Mouse (Mus musculus) CH12.LX (cell line): Measurements from ENCODE around the gene Myh9. TPM values are rescaled to one million over a fixed set of nuclear protein-coding genes. Genes with fewer than 3 reads are reported as not detected.
A peak's percentile ranks its signal among the peaks of the same experiment; 100 is the strongest.

Source experiments
- DNase-seq: peaks from one replicate; pipeline ENCODE4 v3.0.0-alpha.2; 2013; ENCODE audit errors: extremely low read depth
- H3K27ac ChIP-seq: 2 replicates; pipeline ENCODE4 v1.5.1; 2012; ENCODE audit warnings: low read depth, mild to moderate bottlenecking, control low read depth, moderate library complexity; ENCODE audit not compliant: insufficient read depth
- H3K27me3 ChIP-seq: replicated peaks from 2 replicates; pipeline ENCODE3; 2012; ENCODE audit warnings: inconsistent platforms
- H3K36me3 ChIP-seq, 2 experiments: replicated peaks in 1 of 2; 2 replicates each; pipeline versions ENCODE3 to v1.6.1; 2012; ENCODE audit warnings: inconsistent platforms in 1 of 2, low read length in 1 of 2, mild to moderate bottlenecking in 1 of 2, mixed read lengths in 1 of 2, moderate library complexity in 1 of 2; ENCODE audit not compliant: control insufficient read depth in 1 of 2, insufficient read depth in 1 of 2
- H3K4me1 ChIP-seq, 2 experiments: 2 replicates each; pipeline ENCODE4 v1.6.1; 2012; ENCODE audit warnings: inconsistent platforms in 1 of 2, moderate library complexity in 1 of 2; ENCODE audit not compliant: insufficient read depth in 2 of 2, control insufficient read depth in 1 of 2
- H3K4me2 ChIP-seq: 2 replicates; pipeline ENCODE4 v1.6.1; 2012; ENCODE audit warnings: low read depth, mild to moderate bottlenecking, control low read depth; ENCODE audit not compliant: poor library complexity, insufficient read depth, severe bottlenecking
- H3K4me3 ChIP-seq, 3 experiments: fragments of 150-350 bp in 1 of 3; sonication (generic) in 1 of 3; replicated peaks in 1 of 3; 2 replicates each; pipeline versions ENCODE3 to v1.5.1; 2011 to 2012; ENCODE audit warnings: low read depth in 2 of 3, low read length in 2 of 3, mild to moderate bottlenecking in 2 of 3, moderate library complexity in 2 of 3, control low read depth in 1 of 3, improper control_type of control experiment in 1 of 3, inconsistent platforms in 1 of 3, mixed read lengths in 1 of 3; ENCODE audit not compliant: poor library complexity in 1 of 3
- H3K79me2 ChIP-seq: replicated peaks from 2 replicates; pipeline ENCODE4 v1.6.1; 2012; ENCODE audit warnings: mild to moderate bottlenecking, moderate library complexity; ENCODE audit not compliant: control insufficient read depth, poor library complexity, insufficient read depth, severe bottlenecking; ENCODE audit errors: extremely low read depth
- H3K9ac ChIP-seq: 2 replicates; pipeline ENCODE4 v1.6.1; 2012; ENCODE audit warnings: low read depth, mild to moderate bottlenecking, control low read depth, moderate library complexity; ENCODE audit not compliant: insufficient read depth
- H3K9me3 ChIP-seq: replicated peaks from 2 replicates; pipeline ENCODE3; 2012; ENCODE audit warnings: low read length, inconsistent platforms, mixed read lengths
- CHD2 ChIP-seq: IDR thresholded peaks from 2 replicates; pipeline ENCODE4 v1.6.1; 2011; ENCODE audit warnings: low read length, improper control_type of control experiment
- CTCF ChIP-seq, 2 experiments: IDR thresholded peaks in 1 of 2; conservative IDR thresholded peaks in 1 of 2; 2 replicates each; pipeline ENCODE4 v1.5.1; 2011 to 2012; ENCODE audit warnings: low read depth in 2 of 2, low read length in 2 of 2, improper control_type of control experiment in 1 of 2, inconsistent platforms in 1 of 2, mild to moderate bottlenecking in 1 of 2, moderate library complexity in 1 of 2
- E2F4 ChIP-seq: IDR thresholded peaks from 2 replicates; pipeline ENCODE4 v1.6.1; 2011; ENCODE audit warnings: low read depth, low read length, improper control_type of control experiment; ENCODE audit not compliant: insufficient replicate concordance
- EP300 ChIP-seq: IDR thresholded peaks from 2 replicates; pipeline ENCODE4 v1.6.1; 2011; ENCODE audit warnings: low read length, improper control_type of control experiment
- ETS1 ChIP-seq: conservative IDR thresholded peaks from 2 replicates; pipeline ENCODE4 v1.6.1; 2012; ENCODE audit warnings: low read depth, mild to moderate bottlenecking, inconsistent platforms, low read length, improper control_type of control experiment, moderate library complexity
- HCFC1 ChIP-seq: IDR thresholded peaks from 2 replicates; pipeline ENCODE4 v1.6.1; 2012; ENCODE audit warnings: low read depth, mild to moderate bottlenecking, inconsistent platforms, low read length, improper control_type of control experiment
- IRF4 ChIP-seq: IDR thresholded peaks from 2 replicates; pipeline ENCODE4 v1.6.1; 2014; ENCODE audit warnings: low read depth, mild to moderate bottlenecking, inconsistent platforms, low read length, improper control_type of control experiment
- KAT2A ChIP-seq: IDR thresholded peaks from 2 replicates; pipeline ENCODE4 v1.6.1; 2012; ENCODE audit warnings: low read length, improper control_type of control experiment, inconsistent platforms; ENCODE audit not compliant: insufficient replicate concordance
- MEF2A ChIP-seq: IDR thresholded peaks from 2 replicates; pipeline ENCODE4 v1.6.1; 2014; ENCODE audit warnings: low read depth, mild to moderate bottlenecking, inconsistent platforms, low read length, improper control_type of control experiment, borderline replicate concordance
- MXI1 ChIP-seq: IDR thresholded peaks from 2 replicates; pipeline ENCODE4 v1.6.1; 2011; ENCODE audit warnings: mild to moderate bottlenecking, low read depth, low read length, improper control_type of control experiment
- MYC ChIP-seq: IDR thresholded peaks from 2 replicates; pipeline ENCODE4 v1.6.1; 2011; ENCODE audit warnings: low read depth, mild to moderate bottlenecking, improper control_type of control experiment, low read length
- NELFE ChIP-seq: IDR thresholded peaks from 2 replicates; pipeline ENCODE4 v1.6.1; 2011; ENCODE audit warnings: low read depth, low read length, improper control_type of control experiment
- PAX5 ChIP-seq: IDR thresholded peaks from 2 replicates; pipeline ENCODE4 v1.6.1; 2012; ENCODE audit warnings: low read length, inconsistent platforms, mixed read lengths
- RAD21 ChIP-seq: IDR thresholded peaks from 2 replicates; pipeline ENCODE4 v1.6.1; 2011; ENCODE audit warnings: low read depth, mild to moderate bottlenecking, low read length, improper control_type of control experiment, moderate library complexity
- RCOR1 ChIP-seq: conservative IDR thresholded peaks from 2 replicates; pipeline ENCODE4 v1.6.1; 2012; ENCODE audit warnings: low read depth, mild to moderate bottlenecking, inconsistent platforms, low read length, improper control_type of control experiment
- SIN3A ChIP-seq: IDR thresholded peaks from 2 replicates; pipeline ENCODE4 v1.6.1; 2012; ENCODE audit warnings: low read length, improper control_type of control experiment, inconsistent platforms
- SMC3 ChIP-seq: IDR thresholded peaks from 2 replicates; pipeline ENCODE4 v1.6.1; 2011; ENCODE audit warnings: low read depth, low read length, improper control_type of control experiment
- TBP ChIP-seq: conservative IDR thresholded peaks from 2 replicates; pipeline ENCODE4 v1.6.1; 2011; ENCODE audit warnings: low read depth, low read length, improper control_type of control experiment
- TCF12 ChIP-seq: IDR thresholded peaks from 2 replicates; pipeline ENCODE4 v1.6.1; 2014; ENCODE audit warnings: low read depth, mild to moderate bottlenecking, inconsistent platforms, low read length, improper control_type of control experiment
- UBTF ChIP-seq: IDR thresholded peaks from 2 replicates; pipeline ENCODE4 v1.6.1; 2012; ENCODE audit warnings: low read depth, mild to moderate bottlenecking, inconsistent platforms, low read length, improper control_type of control experiment, moderate library complexity
- ZMIZ1 ChIP-seq: IDR thresholded peaks from 2 replicates; pipeline ENCODE4 v1.6.1; 2012; ENCODE audit warnings: low read depth, mild to moderate bottlenecking, inconsistent platforms, low read length, improper control_type of control experiment
- ZNF384 ChIP-seq: IDR thresholded peaks from 2 replicates; pipeline ENCODE4 v1.6.1; 2012; ENCODE audit warnings: low read depth, low read length, improper control_type of control experiment, inconsistent platforms
- dilution Hi-C: fragments of 300-500 bp; cut with MboI; formaldehyde crosslinking; loops from 2 replicates; pipeline ENCODE4 v1.14.3; 2020; ENCODE audit warnings: low sequenced_read_pairs; ENCODE audit not compliant: extremely low pct_unique_long_range_greater_than_20kb, extremely low pct_ligation_motif_present
- in situ Hi-C: fragments of 300-500 bp; cut with MboI; formaldehyde crosslinking; loops from 3 replicates; pipeline ENCODE4 v1.14.3; 2019; ENCODE audit warnings: low sequenced_read_pairs, low pct_ligation_motif_present, low pct_unique_long_range_greater_than_20kb, mixed read lengths
- polyA plus RNA-seq: library from polyadenylated mRNA; unstranded; fragments of >175 nt; gene quantifications from 2 replicates; pipeline ENCODE4 v1.2.1, GENCODE M21; 2012; ENCODE audit warnings: low read depth; ENCODE audit not compliant: insufficient read length
- total RNA-seq, 2 experiments: library from RNA; depleted of rRNA; stranded (reverse); fragments of 300-350 nt in 1 of 2; fragments of >200 nt in 1 of 2; gene quantifications; 2 replicates each; pipeline ENCODE4 v1.2.3; 2012 to 2014

Gene Myh9
- total and polyA plus RNA-seq, 3 experiments, result 43.8 to 165 (median 146) TPM

DNA sequence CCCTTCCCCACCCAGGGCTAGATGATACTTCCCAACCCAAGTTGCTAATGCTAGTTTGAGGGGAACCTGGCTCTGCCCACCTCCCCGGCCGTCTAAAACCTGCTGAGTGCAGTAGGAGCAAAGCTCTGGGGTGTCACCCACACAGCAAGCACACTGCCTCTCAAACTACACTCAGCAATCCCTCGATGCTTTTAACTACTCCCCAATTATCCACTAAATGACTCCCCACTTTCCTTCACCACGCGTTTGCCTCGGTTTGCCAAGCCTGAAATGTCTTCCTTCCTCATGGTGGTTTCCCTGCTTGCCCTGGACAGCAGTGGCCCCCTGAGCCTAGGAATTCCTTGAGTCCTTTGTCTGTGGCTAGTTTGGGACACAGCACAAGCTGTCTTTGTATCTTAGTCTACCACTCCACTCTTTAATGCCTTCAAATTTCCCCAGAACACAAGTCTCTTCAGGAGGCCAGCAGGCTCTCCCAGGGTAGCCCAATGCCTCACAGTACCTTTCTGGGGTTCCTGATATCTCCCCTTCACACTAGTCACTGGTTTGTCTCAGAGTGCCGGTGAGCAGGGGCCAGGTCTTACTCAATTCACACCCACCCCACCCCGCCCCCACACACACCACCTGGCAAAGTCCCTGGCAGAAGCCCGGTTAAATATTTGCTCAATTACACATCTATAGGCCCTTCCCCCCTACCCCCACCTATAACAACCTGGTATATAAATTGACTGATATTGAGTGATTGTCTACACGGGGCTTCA lies 2.3 kb downstream of the Myh9 start:
- Histone ChIP-seq H3K27ac (peak overlapping the region; percentile 70), H3K4me1 (peaks cover 20 to 59% of the 10 kb centered on the region in 2 experiments), H3K9ac (peak overlapping the region; percentile 98), H3K4me2 (peak overlapping the region; percentile 93), H3K79me2 (peaks cover 70% of the 10 kb centered on the region), H3K36me3 (peaks cover 0 to 9% of the 10 kb centered on the region in 2 experiments), H3K9me3 (no peaks in the 10 kb centered on the region), H3K4me3 (peak overlapping the region; percentile 56 to 98 (median 95)), H3K27me3 (no peaks in the 10 kb centered on the region)
- DNase-seq, result no peak
- in situ Hi-C loops, result loop anchor here (5.0 kb wide), 1 partner anchor 52 kb away; no protein-coding TSS in a partner anchor
- TF ChIP-seq MXI1, result 0 out of 2 replicates have a peak, but pooled peaks have one; percentile 31
- 0 out of 2 replicates have a peak, but pooled peaks have one; percentile 27 for TF ChIP-seq CHD2
- no peak for TF ChIP-seq TBP
- dilution Hi-C loops, result no loop called here

DNA sequence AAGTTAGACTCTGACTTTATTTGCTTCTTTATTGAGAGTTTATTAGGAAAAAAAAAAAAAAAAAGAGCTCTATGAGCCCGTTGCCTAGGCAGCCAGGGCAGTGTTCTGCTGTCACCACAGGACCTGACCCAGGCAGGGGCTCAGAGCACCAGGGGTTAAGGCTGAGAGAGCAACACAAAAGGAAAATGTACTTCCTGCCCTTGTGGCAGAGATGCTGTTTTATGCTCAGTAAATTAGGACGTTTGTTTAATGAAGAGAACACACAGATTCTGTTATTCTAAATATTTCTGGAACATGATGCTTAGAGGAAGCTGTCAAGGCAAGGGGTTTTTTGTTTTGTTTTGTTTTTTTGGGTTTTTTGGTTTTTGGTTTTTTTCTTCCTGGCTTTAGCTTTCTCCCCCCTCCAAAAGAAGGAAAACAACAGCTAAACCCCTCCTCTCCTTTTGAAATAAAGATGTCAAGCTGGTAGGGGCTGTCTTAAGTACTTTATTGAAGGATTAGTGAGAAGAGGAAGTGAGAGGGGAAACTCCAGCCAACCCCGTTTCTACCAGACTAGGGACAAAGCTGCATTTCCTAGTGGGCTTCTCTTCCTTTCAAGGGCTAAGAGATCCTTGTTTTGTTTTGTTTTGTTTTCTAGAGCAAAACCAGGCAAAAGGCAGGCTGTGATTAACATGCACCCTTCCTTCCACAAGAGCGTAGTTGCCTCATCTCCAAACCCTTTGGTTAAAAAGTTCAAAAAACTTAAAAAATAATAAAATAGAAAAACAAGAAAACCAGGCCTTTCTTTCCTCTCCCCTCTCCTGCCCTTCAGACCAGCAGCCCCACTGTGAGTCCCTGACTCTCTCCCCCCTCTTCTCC lies 3.2 kb downstream of the Myh9 start:
- peak overlapping the region; percentile 56 to 98 (median 95) for H3K4me3 ChIP-seq
- no peaks in the 10 kb centered on the region for H3K27me3 ChIP-seq
- peak overlapping the region; percentile 93 for H3K4me2 ChIP-seq
- peaks cover 80% of the 10 kb centered on the region for H3K79me2 ChIP-seq
- H3K9me3 ChIP-seq, result no peaks in the 10 kb centered on the region
- no peak for DNase-seq
- H3K36me3 ChIP-seq, result peaks cover 0 to 16% of the 10 kb centered on the region in 2 experiments
- peak overlapping the region; percentile 56; the same call in 1 of the 2 replicates for H3K27ac ChIP-seq
- H3K9ac ChIP-seq, result peak overlapping the region; percentile 98
- dilution Hi-C loops, result no loop called here
- H3K4me1 ChIP-seq, result peaks cover 30 to 62% of the 10 kb centered on the region in 2 experiments
- in situ Hi-C loops, result no loop called here
- TF ChIP-seq EP300 (peak; percentile 87), CTCF (conservative IDR thresholded peaks at IDR 0.05 in 1 of 2, IDR thresholded peaks at IDR 0.05 in 1 of 2; ENCODE audit: low read depth in 2 of 2, low read length in 2 of 2) (no peak), MYC (no peak), HCFC1 (no peak), RAD21 (no peak), KAT2A (no peak), ZMIZ1 (no peak), RCOR1 (0 out of 2 replicates have a peak, but pooled peaks have one; percentile 38), SMC3 (no peak), ZNF384 (peak; percentile 69), MXI1 (no peak; the same call in 1 of the 2 replicates), SIN3A (peak; percentile 65), TBP (no peak), ETS1 (peak; percentile 35; the same call in 1 of the 2 replicates), UBTF (no peak), TCF12 (0 out of 2 replicates have a peak, but pooled peaks have one; percentile 30), MEF2A (no peak), PAX5 (no peak), IRF4 (peak; percentile 88), E2F4 (no peak), NELFE (no peak)
